ENCODE assay signal across 8 mouse cellular contexts in the genomic region with DNA sequence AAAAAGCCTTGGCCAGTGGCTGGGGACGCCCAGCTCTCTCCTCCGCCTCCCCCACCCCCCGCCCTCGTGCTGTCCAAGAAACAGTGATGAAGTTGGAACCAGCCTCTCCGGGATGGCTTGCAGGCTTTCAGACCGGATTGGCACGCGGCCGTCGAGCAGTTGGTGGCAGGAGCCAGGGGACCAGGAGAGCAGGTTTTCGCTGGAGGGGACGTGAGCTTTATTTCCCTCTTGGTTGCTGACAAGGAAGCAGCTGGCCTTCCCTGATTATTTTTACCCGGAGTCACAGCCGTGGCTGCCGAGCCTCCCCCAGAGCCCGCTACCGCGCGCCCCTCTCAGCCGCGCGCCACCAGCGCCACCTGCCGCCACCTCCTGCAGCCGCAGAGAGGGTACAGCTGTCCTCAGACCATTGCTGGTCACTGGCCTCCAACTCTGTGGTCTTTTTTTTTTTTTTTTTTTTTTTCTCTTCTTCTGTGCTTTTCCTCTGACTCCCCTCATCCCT. TPM values are rescaled to one million over a fixed set of nuclear protein-coding genes. Genes with fewer than 3 reads are reported as not detected.
DNase-seq lines count a peak whose midpoint lies in the region; ATAC-seq and TF ChIP-seq lines count a peak whose summit lies in the region.

No protein-coding gene starts in this region.

- peak overlapping the region; percentile 49 for H3K9ac ChIP-seq in limb, embryonic 14.5 days (ENCODE audit: low read depth, low read length, severe bottlenecking)
- peak overlapping the region; percentile 59 for H3K9ac ChIP-seq in midbrain, embryonic 16.5 days (ENCODE audit: low read depth, low read length)

- no peak overlapping the region for H3K27ac ChIP-seq in limb, embryonic 14.5 days (replicated peaks; ENCODE audit: low read depth, low read length)
- peak overlapping the region; percentile 23; the same call in 1 of the 2 replicates for H3K27ac ChIP-seq in midbrain, embryonic 16.5 days (ENCODE audit: low read length)

- no peaks in the 10 kb centered on the region; the same call in 1 of the 2 replicates for H3K4me1 ChIP-seq in limb, embryonic 14.5 days (ENCODE audit: control insufficient read depth, insufficient read depth, low read length)
- no peaks in the 10 kb centered on the region for H3K4me1 ChIP-seq in midbrain, embryonic 16.5 days (ENCODE audit: control insufficient read depth, insufficient read depth, low read length)

- H3K36me3 ChIP-seq in limb, embryonic 14.5 days (ENCODE audit: control insufficient read depth, insufficient read depth, low read length) = no peaks in the 10 kb centered on the region
- H3K36me3 ChIP-seq in midbrain, embryonic 16.5 days (ENCODE audit: control insufficient read depth, insufficient read depth, low read length) = no peaks in the 10 kb centered on the region

- H3K9me3 ChIP-seq in limb, embryonic 14.5 days (ENCODE audit: control insufficient read depth, low read length) = no peaks in the 10 kb centered on the region
- H3K9me3 ChIP-seq in midbrain, embryonic 16.5 days (replicated peaks; ENCODE audit: control insufficient read depth, low read length, poor library complexity, severe bottlenecking) = no peaks in the 10 kb centered on the region

- DNase-seq in 3T3-L1 (ENCODE audit: low read depth, low spot score) = peak; percentile 79
- peak; percentile 90 for DNase-seq in adrenal gland, adult 2 months
- DNase-seq in embryo, embryonic 9.5 days (ENCODE audit: extremely low spot score) = peak; percentile 87
- peak; percentile 75 to 83 for DNase-seq in heart, adult 18-20 months
- peak; percentile 71 for DNase-seq in kidney, adult 18-20 months
- DNase-seq in limb, embryonic 14.5 days (ENCODE audit: low spot score) = peak; percentile 61
- DNase-seq in spleen, postnatal 4 days (ENCODE audit: low spot score in 2 of 2) = peak; percentile 49 to 81

- peak overlapping the region; percentile 69 for H3K4me2 ChIP-seq in limb, embryonic 14.5 days (replicated peaks; ENCODE audit: low read depth, low read length, severe bottlenecking)
- H3K4me2 ChIP-seq in midbrain, embryonic 16.5 days (ENCODE audit: low read length) = peak overlapping the region; percentile 73

- H3K27me3 ChIP-seq in limb, embryonic 14.5 days (ENCODE audit: control insufficient read depth, insufficient read depth, low read length) = no peaks in the 10 kb centered on the region
- H3K27me3 ChIP-seq in midbrain, embryonic 16.5 days (ENCODE audit: control insufficient read depth, insufficient read depth, low read depth, low read length) = 0 out of 2 replicates have a peak, but pooled peaks cover 3% of the 10 kb centered on the region

- WGBS in limb, embryonic 14.5 days = 0% methylated on average over 18 of the region's 25 CpGs
- WGBS in midbrain, embryonic 16.5 days = under 1% methylated on average over 25 of the region's 25 CpGs

- no peak for TF ChIP-seq POLR2A in limb, embryonic 14.5 days (IDR thresholded peaks at IDR 0.05; ENCODE audit: borderline replicate concordance, extremely low read depth, insufficient read depth, insufficient read length)

- H3K4me3 ChIP-seq in limb, embryonic 14.5 days (replicated peaks; ENCODE audit: low read length) = peak overlapping the region; percentile 38
- peak overlapping the region; percentile 39 for H3K4me3 ChIP-seq in midbrain, embryonic 16.5 days (ENCODE audit: low read depth, low read length)

- peak; percentile 93 for ATAC-seq in limb, embryonic 14.5 days (ENCODE audit: low FRiP score, low read depth)
- peak; percentile 96 for ATAC-seq in midbrain, embryonic 16.5 days

RNA-seq across cellular contexts. Expression of gene Psmb7, which starts 14.5 kb away (rescaled TPM):
- 100 to 1,000 TPM; 278 to 283 TPM for total RNA-seq in adrenal gland, adult 2 months (2021)
- polyA plus RNA-seq in adrenal gland, adult 2 months (2012; rRNA removed) = 25.0 and 29.1 TPM in 2 replicates
- total RNA-seq in heart, adult 18-20 months (2021) = 100 to 1,000 TPM; 240 to 264 TPM
- 202 and 265 TPM in 2 replicates for polyA plus RNA-seq in limb, embryonic 14.5 days (2012; rRNA removed)
- polyA plus RNA-seq in limb, embryonic 14.5 days (2014; fragmentation: Nextera tagmentation; extraction: Ambion mirVana) = 240 and 253 TPM in 2 replicates
- polyA plus RNA-seq in midbrain, embryonic 16.5 days (2015; fragmentation: Nextera tagmentation; extraction: Ambion mirVana) = 260 and 275 TPM in 2 replicates

RNA-seq across cellular contexts. Expression of gene Nr5a1, which starts 56.0 kb away (rescaled TPM):
- total RNA-seq in adrenal gland, adult 2 months (2021) = 100 to 1,000 TPM; 302 to 765 TPM
- polyA plus RNA-seq in adrenal gland, adult 2 months (2012; rRNA removed) = 836 and 1,436 TPM in 2 replicates
- total RNA-seq in heart, adult 18-20 months (2021) = not detected
- 0.06 and 0.10 TPM in 2 replicates for polyA plus RNA-seq in limb, embryonic 14.5 days (2012; rRNA removed)
- polyA plus RNA-seq in limb, embryonic 14.5 days (2014; fragmentation: Nextera tagmentation; extraction: Ambion mirVana) = not detected in 2 replicates
- polyA plus RNA-seq in midbrain, embryonic 16.5 days (2015; fragmentation: Nextera tagmentation; extraction: Ambion mirVana) = 0.25 and 1.5 TPM in 2 replicates

Comparison
In these comparisons a context has a peak if more than half of its experiments do, and no peak if none do; other contexts are left out.
1. RNA of gene Nr5a1, which starts 56.0 kb away (polyA plus RNA-seq): 836 to 1,436 TPM in adrenal gland, adult 2 months; 0.25 to 1.5 TPM in midbrain, embryonic 16.5 days and 0.06 to 0.10 TPM in limb, embryonic 14.5 days; every median in the first group is over 100 times any median in the second.
2. Peak in every context shown above with its lines, with median percentiles within 50 percentile points of each other: DNase-seq.